Mouse (Mus musculus) hindbrain, embryonic 13.5 days (tissue): ENCODE measurements around the gene Grm7. TPM values are rescaled to one million over a fixed set of nuclear protein-coding genes. Genes with fewer than 3 reads are reported as not detected.

Experiments used
- ATAC-seq: fragments of 200-750 bp; cut with Nextera tagmentation; 2 replicates; pipeline ENCODE4 v1.8.0; 2017; ENCODE audit warnings: moderate TSS enrichment; ENCODE audit not compliant: low FRiP score
- H3K27ac ChIP-seq: fragments of 300-500 bp; sonication (generic); 2 replicates; pipeline ENCODE4 v1.5.1; 2015; ENCODE audit warnings: inconsistent platforms, mild to moderate bottlenecking, moderate library complexity
- H3K27me3 ChIP-seq: fragments of 300-500 bp; sonication (generic); 2 replicates; pipeline ENCODE4 v1.6.1; 2015; ENCODE audit warnings: mild to moderate bottlenecking, inconsistent platforms
- H3K36me3 ChIP-seq: fragments of 300-500 bp; sonication (generic); 2 replicates; pipeline ENCODE4 v1.6.1; 2015; ENCODE audit warnings: mild to moderate bottlenecking, inconsistent platforms
- H3K4me1 ChIP-seq: fragments of 300-500 bp; sonication (generic); replicated peaks from 2 replicates; pipeline ENCODE4 v1.6.1; 2015; ENCODE audit warnings: inconsistent platforms
- H3K4me2 ChIP-seq: fragments of 300-500 bp; sonication (generic); 2 replicates; pipeline ENCODE4 v1.6.1; 2015; ENCODE audit warnings: inconsistent platforms, mild to moderate bottlenecking, moderate library complexity
- H3K4me3 ChIP-seq: fragments of 300-500 bp; sonication (generic); 2 replicates; pipeline ENCODE4 v1.5.1; 2015; ENCODE audit warnings: mild to moderate bottlenecking, inconsistent platforms
- H3K9ac ChIP-seq: fragments of 300-500 bp; sonication (generic); 2 replicates; pipeline ENCODE4 v1.6.1; 2015; ENCODE audit warnings: mild to moderate bottlenecking, inconsistent platforms
- H3K9me3 ChIP-seq: fragments of 300-500 bp; sonication (generic); 2 replicates; pipeline ENCODE4 v1.6.1; 2016; ENCODE audit warnings: inconsistent platforms
- WGBS: fragments of 180-500 bp; shearing (Covaris S2); methylation state at CpG from one replicate; pipeline ENCODE4 v1.1.7; 2015; 5-methylcytosine and 5-hydroxymethylcytosine counted together
- polyA plus RNA-seq: library from polyadenylated mRNA; unstranded; fragments of >200 nt; fragmentation: Nextera tagmentation; extraction: Ambion mirVana; gene quantifications from 2 replicates; pipeline ENCODE4 v1.2.1, GENCODE M21; 2015

Grm7 gene
- polyA plus RNA-seq, 1 experiment from 2014 or later = 19.1 TPM

DNA sequence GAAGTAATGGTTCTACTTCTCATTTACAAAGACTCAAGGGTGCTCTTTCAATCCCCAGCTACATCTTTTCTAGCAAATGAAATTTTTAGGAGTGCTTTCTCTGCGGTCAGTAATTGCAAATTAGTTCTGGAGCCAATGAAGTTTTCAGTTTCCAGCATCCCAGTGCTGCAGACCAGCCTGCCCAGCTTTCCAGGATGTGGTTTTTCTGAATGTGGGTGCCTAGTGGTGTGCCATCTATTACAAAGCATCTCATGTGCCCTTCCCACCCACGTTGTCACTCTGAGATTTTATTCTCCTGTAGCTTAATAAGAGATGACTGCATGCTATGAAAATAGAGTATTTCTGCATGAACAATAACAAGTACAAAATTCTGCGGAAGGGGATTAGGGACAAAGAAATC, 612.9 kb downstream of the Grm7 start:
- H3K4me2 ChIP-seq = no peak overlapping the region
- ATAC-seq = no peak
- 76% methylated on average over 3 of the region's 3 CpGs for WGBS
- no peaks in the 10 kb centered on the region for H3K36me3 ChIP-seq
- no peak overlapping the region for H3K4me3 ChIP-seq
- no peaks in the 10 kb centered on the region for H3K4me1 ChIP-seq
- no peak overlapping the region for H3K9ac ChIP-seq
- no peaks in the 10 kb centered on the region for H3K27me3 ChIP-seq
- H3K9me3 ChIP-seq = no peaks in the 10 kb centered on the region
- H3K27ac ChIP-seq = no peak overlapping the region

- no peaks in the 10 kb centered on the region for H3K9me3 ChIP-seq
- no peak overlapping the region for H3K4me2 ChIP-seq
- ATAC-seq = no peak
- WGBS = 68% methylated on average over 1 of the region's 1 CpGs
- no peaks in the 10 kb centered on the region for H3K4me1 ChIP-seq
- H3K4me3 ChIP-seq = no peak overlapping the region
- no peak overlapping the region for H3K27ac ChIP-seq
- no peaks in the 10 kb centered on the region for H3K27me3 ChIP-seq
- H3K9ac ChIP-seq = no peak overlapping the region
- H3K36me3 ChIP-seq = no peaks in the 10 kb centered on the region
These were observed 615.8 kb downstream of the Grm7 start for GRCm38 (mm10) chr6:111261181-111261580.

- Histone ChIP-seq H3K9me3 (no peaks in the 10 kb centered on the region), H3K36me3 (no peaks in the 10 kb centered on the region), H3K27me3 (no peaks in the 10 kb centered on the region), H3K9ac (no peak overlapping the region), H3K4me2 (no peak overlapping the region), H3K4me1 (peaks cover 3% of the 10 kb centered on the region; the same call in 1 of the 2 replicates), H3K27ac (no peak overlapping the region), H3K4me3 (no peak overlapping the region)
- 27% methylated on average over 4 of the region's 4 CpGs for WGBS
- ATAC-seq = peak; percentile 72
These were observed 631.3 kb downstream of the Grm7 start for GRCm38 (mm10) chr6:111276657-111277056.

DNA sequence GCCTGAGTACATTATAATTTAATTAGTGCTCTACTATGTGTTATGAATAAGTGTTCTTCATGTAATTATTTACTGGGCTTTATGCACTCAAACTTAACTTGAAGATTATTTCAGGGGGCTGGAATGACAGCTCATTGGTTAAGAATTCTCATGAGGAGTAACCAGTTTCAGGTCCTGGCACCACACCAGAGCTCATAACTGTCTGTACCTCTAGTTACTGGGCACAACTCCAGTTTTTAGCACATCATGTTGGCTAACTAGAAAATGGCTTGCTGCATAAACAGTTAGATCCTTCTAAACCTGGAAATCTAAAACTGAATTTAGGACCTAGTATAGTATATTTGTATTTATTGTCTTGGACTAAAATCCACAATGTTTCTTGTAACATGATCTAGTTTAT, 633.1 kb downstream of the Grm7 start:
- no peak for ATAC-seq
- Histone ChIP-seq H3K9me3 (no peaks in the 10 kb centered on the region), H3K4me1 (peaks cover 3% of the 10 kb centered on the region; the same call in 1 of the 2 replicates), H3K4me2 (no peak overlapping the region), H3K27me3 (no peaks in the 10 kb centered on the region), H3K4me3 (no peak overlapping the region), H3K36me3 (no peaks in the 10 kb centered on the region), H3K27ac (no peak overlapping the region), H3K9ac (no peak overlapping the region)

DNA sequence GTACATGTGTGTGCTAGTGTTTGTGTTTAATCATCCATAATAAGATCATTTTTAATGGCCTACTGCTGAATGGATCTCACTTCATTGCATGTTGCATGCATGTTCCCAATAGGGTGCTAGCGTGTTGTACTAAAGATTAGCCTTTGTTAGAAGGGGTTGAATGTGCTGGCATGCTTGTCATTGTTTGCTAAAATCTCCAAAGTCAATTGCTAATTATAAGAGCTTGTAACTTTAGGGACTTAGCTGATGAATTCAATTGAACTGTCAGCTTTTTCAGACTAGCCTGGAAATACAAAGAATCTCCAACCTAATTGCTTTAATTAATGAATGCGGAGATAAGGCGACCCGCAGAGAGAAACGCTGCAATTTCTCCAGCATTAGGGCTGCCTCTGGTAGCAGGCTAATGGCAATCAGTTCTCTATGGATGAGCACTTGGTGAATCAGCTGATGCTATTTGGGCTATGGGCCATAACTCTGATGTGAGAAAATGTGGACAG, 648.2 kb downstream of the Grm7 start:
- no peak overlapping the region for H3K4me3 ChIP-seq
- no peaks in the 10 kb centered on the region for H3K36me3 ChIP-seq
- H3K4me1 ChIP-seq = peaks cover 3% of the 10 kb centered on the region
- no peak overlapping the region for H3K4me2 ChIP-seq
- no peaks in the 10 kb centered on the region for H3K9me3 ChIP-seq
- no peaks in the 10 kb centered on the region for H3K27me3 ChIP-seq
- peak; percentile 86 for ATAC-seq
- 25% methylated on average over 5 of the region's 5 CpGs for WGBS
- no peak overlapping the region for H3K9ac ChIP-seq
- peak overlapping the region; percentile 44; the same call in 1 of the 2 replicates for H3K27ac ChIP-seq

GRCm38 (mm10) chr6:111303912-111304555, 658.7 kb downstream of the Grm7 start:
- Histone ChIP-seq H3K4me1 (0 out of 2 replicates have a peak, but pooled peaks cover 5% of the 10 kb centered on the region), H3K4me2 (no peak overlapping the region), H3K27me3 (no peaks in the 10 kb centered on the region), H3K9ac (no peak overlapping the region), H3K27ac (no peak overlapping the region), H3K9me3 (no peaks in the 10 kb centered on the region), H3K36me3 (no peaks in the 10 kb centered on the region), H3K4me3 (no peak overlapping the region)
- WGBS = 35% methylated on average over 3 of the region's 3 CpGs
- ATAC-seq = no peak

- no peak overlapping the region for H3K27ac ChIP-seq
- no peak for ATAC-seq
- H3K9ac ChIP-seq = no peak overlapping the region
- H3K27me3 ChIP-seq = no peaks in the 10 kb centered on the region
- WGBS = 57% methylated on average over 1 of the region's 1 CpGs
- no peaks in the 10 kb centered on the region for H3K4me1 ChIP-seq
- H3K9me3 ChIP-seq = no peaks in the 10 kb centered on the region
- H3K4me3 ChIP-seq = no peak overlapping the region
- no peak overlapping the region for H3K4me2 ChIP-seq
- no peaks in the 10 kb centered on the region for H3K36me3 ChIP-seq
These were observed 716.3 kb downstream of the Grm7 start for GRCm38 (mm10) chr6:111361681-111362080.

GRCm38 (mm10) chr6:111368111-111368510, 722.7 kb downstream of the Grm7 start:
- Histone ChIP-seq H3K36me3 (no peaks in the 10 kb centered on the region), H3K4me3 (no peak overlapping the region), H3K9me3 (no peaks in the 10 kb centered on the region), H3K9ac (no peak overlapping the region), H3K4me1 (peaks cover 21% of the 10 kb centered on the region), H3K27me3 (no peaks in the 10 kb centered on the region), H3K27ac (no peak overlapping the region), H3K4me2 (no peak overlapping the region)
- no peak for ATAC-seq
- 93% methylated on average over 3 of the region's 3 CpGs for WGBS

DNA sequence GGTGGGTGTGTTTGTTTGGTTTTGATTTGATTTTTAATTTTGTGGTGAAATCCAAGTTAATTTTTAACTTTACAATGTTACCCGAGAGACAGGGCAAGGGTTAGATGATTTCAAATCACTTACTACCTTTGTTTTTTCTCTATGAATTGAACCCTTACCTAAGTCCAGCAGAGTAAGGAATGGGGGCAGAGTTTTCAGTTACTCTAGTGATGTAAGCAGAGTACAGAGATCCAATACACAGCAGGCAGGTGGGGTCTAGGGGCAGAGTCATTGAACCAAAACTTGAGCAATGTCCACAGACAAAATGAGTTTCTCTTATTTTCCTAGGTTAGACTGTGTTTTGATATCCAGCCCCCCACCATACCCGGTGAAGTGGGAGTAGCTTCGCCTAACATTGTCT, 723.2 kb downstream of the Grm7 start:
- WGBS = 81% methylated on average over 3 of the region's 3 CpGs
- Histone ChIP-seq H3K9ac (no peak overlapping the region), H3K9me3 (no peaks in the 10 kb centered on the region), H3K36me3 (no peaks in the 10 kb centered on the region), H3K4me1 (peaks cover 25% of the 10 kb centered on the region), H3K4me2 (no peak overlapping the region), H3K4me3 (no peak overlapping the region), H3K27ac (no peak overlapping the region), H3K27me3 (no peaks in the 10 kb centered on the region)
- ATAC-seq = no peak

- ATAC-seq = no peak
- H3K9ac ChIP-seq = no peak overlapping the region
- no peak overlapping the region for H3K4me3 ChIP-seq
- no peak overlapping the region for H3K4me2 ChIP-seq
- 70% methylated on average over 2 of the region's 2 CpGs for WGBS
- no peaks in the 10 kb centered on the region for H3K27me3 ChIP-seq
- H3K9me3 ChIP-seq = no peaks in the 10 kb centered on the region
- H3K36me3 ChIP-seq = no peaks in the 10 kb centered on the region
- H3K4me1 ChIP-seq = peaks cover 28% of the 10 kb centered on the region
- H3K27ac ChIP-seq = no peak overlapping the region
These were observed 723.6 kb downstream of the Grm7 start for GRCm38 (mm10) chr6:111369013-111369412.

- H3K27ac ChIP-seq = peak overlapping the region; percentile 72
- 13% methylated on average over 4 of the region's 4 CpGs for WGBS
- no peak overlapping the region for H3K4me3 ChIP-seq
- peak; percentile 48; the same call in 1 of the 2 replicates for ATAC-seq
- H3K27me3 ChIP-seq = no peaks in the 10 kb centered on the region
- no peaks in the 10 kb centered on the region for H3K9me3 ChIP-seq
- no peak overlapping the region for H3K4me2 ChIP-seq
- H3K4me1 ChIP-seq = peaks cover 28% of the 10 kb centered on the region
- no peaks in the 10 kb centered on the region for H3K36me3 ChIP-seq
- H3K9ac ChIP-seq = no peak overlapping the region
These were observed 726.4 kb downstream of the Grm7 start for GRCm38 (mm10) chr6:111371581-111372349.

GRCm38 (mm10) chr6:111372626-111373380, 727.4 kb downstream of the Grm7 start:
- Histone ChIP-seq H3K36me3 (no peaks in the 10 kb centered on the region), H3K27me3 (no peaks in the 10 kb centered on the region), H3K4me2 (no peak overlapping the region), H3K4me1 (peaks cover 28% of the 10 kb centered on the region), H3K9me3 (no peaks in the 10 kb centered on the region), H3K27ac (peak overlapping the region; percentile 72), H3K4me3 (no peak overlapping the region), H3K9ac (no peak overlapping the region)
- peak; percentile 78 for ATAC-seq
- WGBS = 31% methylated on average over 11 of the region's 11 CpGs
